Mouse (Mus musculus): ENCODE measurements around the gene Tent5c.

GRCm38 (mm10) chr3:100506715-100507114, 17.6 kb upstream of the Tent5c start:
- TF ChIP-seq CTCF (IDR thresholded peaks at IDR 0.05; ENCODE audit: low read depth) (no peak), EP300 (IDR thresholded peaks at IDR 0.05; ENCODE audit: low read depth) (no peak)

Data from liver, embryonic 14.5 days (tissue).